Mouse (Mus musculus) inflammation-experienced regulatory T-cells, adult 16 weeks (primary cell): ENCODE measurements around the gene Ctsh. TPM values are rescaled to one million over a fixed set of nuclear protein-coding genes. Genes with fewer than 3 reads are reported as not detected.

ENCODE experiments used
- polyA plus RNA-seq: library from polyadenylated mRNA; unstranded; fragments of 100-300 nt; shearing (Covaris generic); gene quantifications from one replicate; pipeline ENCODE4 v1.2.1, GENCODE M21; 2017

The Ctsh gene
- 9.2 TPM for polyA plus RNA-seq

GRCm38 (mm10) chr9:90053852-90054251 lies at the start of gene Ctsh:
TSS of gene Ctsh (plus strand) at chr9:90054152.

DNA sequence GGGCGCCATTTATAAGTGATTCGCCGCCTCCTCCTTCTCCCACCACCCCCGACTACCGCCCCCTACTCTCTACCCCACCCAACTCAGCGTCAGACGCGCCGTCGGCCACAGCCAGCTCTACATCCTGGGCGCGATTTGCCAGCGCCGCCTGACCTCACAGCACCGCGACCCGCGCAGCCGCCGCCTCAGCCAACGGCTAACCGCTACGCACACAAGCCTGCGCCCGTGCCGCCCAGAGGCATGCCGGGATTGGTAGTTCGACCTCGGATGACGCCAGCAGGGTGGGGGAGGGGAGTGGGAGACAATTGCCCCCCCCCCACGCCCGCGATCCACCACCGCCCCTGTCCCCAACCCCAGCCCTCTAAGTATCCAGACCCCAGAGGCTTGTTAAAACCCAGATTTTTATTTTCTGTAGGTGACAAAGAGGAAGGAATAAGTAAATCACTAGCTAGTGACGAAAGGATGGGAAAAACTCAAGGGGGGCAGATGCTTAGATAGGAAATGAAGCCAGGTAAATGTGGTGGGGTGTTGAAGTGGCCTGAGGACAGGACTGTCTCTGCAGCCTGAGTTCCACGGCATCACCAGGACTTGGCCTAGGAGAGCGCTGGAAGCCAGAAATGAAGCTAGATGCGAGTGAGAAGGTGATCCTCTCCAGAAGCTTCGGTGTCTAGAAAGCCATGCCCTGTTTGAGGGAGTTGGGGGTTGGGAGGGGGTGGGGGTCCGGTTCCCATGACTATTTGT lies 60.8 kb downstream of the Ctsh start, which contains the start of gene Morf4l1:
Morf4l1 (minus strand) TSS at position 208 of the 741 bp plus-strand sequence.

Other genes starting within 250 kb of the Ctsh start
- gene Rasgrf1, start 144.2 kb upstream of the Ctsh start, polyA plus RNA-seq, result 0.10 TPM
- 361 TPM for gene Morf4l1, start 60.6 kb downstream of the Ctsh start, polyA plus RNA-seq
- not detected for gene Adamts7, start 108.9 kb downstream of the Ctsh start, polyA plus RNA-seq
- gene Tbc1d2b, start 216.7 kb downstream of the Ctsh start, polyA plus RNA-seq, result 21.0 TPM